Mouse (Mus musculus) erythroblast, embryonic 14.5 days (primary cell): ENCODE results near the gene Fgd5. TPM values are rescaled to one million over a fixed set of nuclear protein-coding genes. Genes with fewer than 3 reads are reported as not detected.
"Not testable (repeated sequence)": the region's sequence is repeated elsewhere in the genome, so short reads cannot be mapped to it uniquely, and the experiment has no call there.

Source experiments
- H3K27me3 ChIP-seq: 2 replicates; pipeline ENCODE4 v1.6.1; 2012; ENCODE audit warnings: inconsistent platforms; ENCODE audit not compliant: control insufficient read depth
- H3K36me3 ChIP-seq: 2 replicates; pipeline ENCODE4 v1.6.1; 2012; ENCODE audit warnings: mild to moderate bottlenecking, inconsistent platforms; ENCODE audit not compliant: control insufficient read depth
- H3K4me1 ChIP-seq: 2 replicates; pipeline ENCODE4 v1.6.1; 2012; ENCODE audit warnings: inconsistent platforms; ENCODE audit not compliant: control insufficient read depth
- H3K4me3 ChIP-seq: replicated peaks from 2 replicates; pipeline ENCODE3; 2012; ENCODE audit warnings: moderate library complexity, mild to moderate bottlenecking, inconsistent platforms
- H3K9me3 ChIP-seq: 2 replicates; pipeline ENCODE4 v1.6.1; 2012; ENCODE audit warnings: low read length, inconsistent platforms, mixed read lengths; ENCODE audit not compliant: control insufficient read depth
- GATA1 ChIP-seq: IDR thresholded peaks from 2 replicates; pipeline ENCODE4 v1.6.1; 2012; ENCODE audit warnings: low read length, inconsistent platforms, mixed read lengths
- TAL1 ChIP-seq: IDR thresholded peaks from 3 replicates; pipeline ENCODE4 v1.6.1; 2012; ENCODE audit warnings: low read length, inconsistent platforms, mixed read lengths
- polyA plus RNA-seq: library from polyadenylated mRNA; stranded (reverse); fragments of >175 nt; gene quantifications from 2 replicates; pipeline ENCODE4 v1.2.3, GENCODE M21; 2012

Fgd5 gene
- polyA plus RNA-seq, 1 experiment: 0.01 TPM

DNA sequence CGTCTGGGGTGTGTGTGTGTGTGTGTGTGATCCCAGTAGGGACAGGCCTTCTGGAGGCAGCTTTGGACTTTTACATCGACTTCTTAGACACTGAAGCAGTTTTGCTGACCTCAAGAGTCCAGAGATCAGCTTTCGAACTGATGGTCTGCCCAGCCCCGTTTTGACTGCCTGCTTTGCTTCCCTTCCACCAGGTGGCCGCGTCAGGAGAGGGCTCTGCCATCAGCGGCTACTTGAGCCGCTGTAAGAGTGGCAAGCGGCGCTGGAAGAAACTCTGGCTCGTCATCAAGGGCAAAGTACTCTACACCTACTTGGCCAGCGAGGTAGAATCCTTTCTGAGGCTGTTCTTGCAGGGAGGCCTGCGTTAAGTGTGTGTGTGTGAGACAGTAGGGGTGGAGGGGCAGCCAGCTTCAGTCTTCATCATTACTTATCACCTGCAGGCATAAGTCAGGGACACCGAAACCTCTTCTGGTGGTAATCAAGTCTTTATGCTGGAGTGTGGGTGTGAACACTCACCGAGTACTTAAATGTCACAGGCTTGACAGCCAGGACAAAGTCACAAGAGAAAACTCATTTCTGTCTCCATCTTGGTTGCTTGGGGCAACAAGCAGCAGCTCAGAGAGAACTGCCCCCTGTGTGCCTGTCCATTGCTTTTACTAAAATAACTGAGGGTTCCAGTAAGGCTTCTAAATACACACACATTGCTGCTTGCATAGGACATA lies 92.6 kb downstream of the Fgd5 start:
- H3K4me3 ChIP-seq: no peak overlapping the region
- no peaks in the 10 kb centered on the region for H3K36me3 ChIP-seq
- no peaks in the 10 kb centered on the region for H3K9me3 ChIP-seq
- TF ChIP-seq TAL1 (no peak), GATA1 (no peak)
- no peaks in the 10 kb centered on the region for H3K27me3 ChIP-seq
- H3K4me1 ChIP-seq: no peaks in the 10 kb centered on the region; the same call in 1 of the 2 replicates

DNA sequence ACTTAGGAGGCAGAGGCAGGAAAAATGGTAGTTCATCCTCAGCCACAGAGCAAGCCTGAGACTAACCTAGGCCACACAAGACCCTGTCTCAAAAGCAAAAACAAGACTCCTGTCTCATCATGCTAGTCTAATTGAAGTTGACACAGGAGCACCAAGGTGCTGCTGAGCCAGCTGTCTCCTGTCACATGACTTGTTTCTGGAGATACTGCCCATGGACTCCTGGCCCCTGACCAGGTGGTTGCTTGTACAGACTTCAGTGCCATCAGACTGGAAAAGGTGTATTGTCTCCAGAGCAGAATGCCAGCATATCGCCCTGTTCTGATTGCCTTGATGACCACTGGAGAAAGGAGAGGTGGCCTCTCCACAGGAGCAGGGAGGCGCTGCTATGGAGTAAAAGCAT lies 102.1 kb downstream of the Fgd5 start:
- Histone ChIP-seq H3K4me1 (no peaks in the 10 kb centered on the region), H3K27me3 (no peaks in the 10 kb centered on the region; the same call in 1 of the 2 replicates), H3K9me3 (no peaks in the 10 kb centered on the region), H3K36me3 (no peaks in the 10 kb centered on the region), H3K4me3 (no peak overlapping the region)
- no peak for TF ChIP-seq TAL1
- TF ChIP-seq GATA1: no peak

DNA sequence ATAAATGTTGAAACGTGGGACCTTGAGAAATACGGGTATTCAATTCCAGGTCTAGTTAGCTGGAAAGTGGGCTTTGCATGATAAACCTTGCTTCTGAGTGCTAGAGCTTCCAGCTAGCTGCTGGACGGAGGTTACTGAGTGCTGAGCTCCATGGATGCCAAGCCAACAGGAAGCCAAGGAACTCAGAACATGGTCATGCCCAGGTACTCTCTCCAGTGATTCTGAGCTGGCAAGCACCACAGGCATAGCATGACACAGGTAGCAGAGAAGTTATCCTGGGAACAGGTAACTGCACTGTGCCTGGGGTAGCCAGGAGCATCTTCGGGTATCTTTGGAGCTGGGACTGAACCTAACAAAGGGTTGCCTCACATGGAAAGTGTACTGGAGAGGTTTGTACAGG lies 104.1 kb downstream of the Fgd5 start:
- Histone ChIP-seq H3K4me1 (no peaks in the 10 kb centered on the region), H3K9me3 (no peaks in the 10 kb centered on the region), H3K27me3 (no peaks in the 10 kb centered on the region; the same call in 1 of the 2 replicates), H3K4me3 (no peak overlapping the region), H3K36me3 (no peaks in the 10 kb centered on the region)
- TF ChIP-seq TAL1 (no peak), GATA1 (no peak)

DNA sequence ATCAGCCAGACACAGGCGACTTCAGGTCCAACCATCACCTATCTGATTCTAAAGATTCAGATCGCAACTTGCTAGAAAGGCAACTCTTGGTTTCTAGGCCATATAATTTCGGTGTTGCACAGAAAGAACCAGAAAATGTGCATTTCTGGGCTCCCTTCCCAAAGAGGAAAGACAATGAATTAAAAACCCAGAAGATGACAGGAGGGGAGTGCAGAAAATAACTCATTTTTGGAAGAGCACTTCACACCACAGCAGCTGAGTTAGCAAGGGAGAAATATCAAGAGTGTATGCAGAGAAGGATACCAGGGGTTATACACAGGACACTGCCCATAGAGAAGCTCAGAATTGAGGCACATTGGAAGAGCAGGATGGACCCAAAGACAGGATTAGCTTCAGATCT lies 106.3 kb downstream of the Fgd5 start:
- no peak for TF ChIP-seq TAL1
- TF ChIP-seq GATA1: no peak
- Histone ChIP-seq H3K4me3 (no peak overlapping the region), H3K4me1 (peaks cover under 1% of the 10 kb centered on the region)

DNA sequence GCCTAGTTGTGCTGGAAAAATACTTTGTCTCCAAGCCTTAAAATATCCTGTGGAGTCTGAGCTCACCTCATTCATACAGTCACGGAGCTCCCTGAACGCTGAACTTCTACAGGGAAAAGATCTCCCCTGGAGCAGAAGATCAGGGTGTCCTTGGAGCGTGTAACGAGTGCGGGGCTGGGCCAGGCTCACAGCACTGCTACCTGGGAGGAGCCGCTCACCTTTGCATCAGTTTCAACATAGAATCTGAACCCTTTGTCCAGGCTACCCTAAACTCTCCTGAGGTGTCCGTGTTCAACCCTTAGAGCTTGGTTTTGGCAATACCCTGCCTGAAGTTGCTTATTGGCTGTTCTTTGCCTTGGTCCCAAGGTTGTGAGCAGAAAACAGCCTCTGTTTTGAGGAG lies 110.5 kb downstream of the Fgd5 start:
- H3K9me3 ChIP-seq, H3K27me3 ChIP-seq, H3K36me3 ChIP-seq, H3K4me3 ChIP-seq: not testable (repeated sequence)
- peaks cover 28% of the 10 kb centered on the region for H3K4me1 ChIP-seq

More for the DNA sequence above, 106.3 kb downstream of the Fgd5 start:
- H3K36me3 ChIP-seq: no peaks in the 10 kb centered on the region
- H3K9me3 ChIP-seq: no peaks in the 10 kb centered on the region
- no peaks in the 10 kb centered on the region; the same call in 1 of the 2 replicates for H3K27me3 ChIP-seq

DNA sequence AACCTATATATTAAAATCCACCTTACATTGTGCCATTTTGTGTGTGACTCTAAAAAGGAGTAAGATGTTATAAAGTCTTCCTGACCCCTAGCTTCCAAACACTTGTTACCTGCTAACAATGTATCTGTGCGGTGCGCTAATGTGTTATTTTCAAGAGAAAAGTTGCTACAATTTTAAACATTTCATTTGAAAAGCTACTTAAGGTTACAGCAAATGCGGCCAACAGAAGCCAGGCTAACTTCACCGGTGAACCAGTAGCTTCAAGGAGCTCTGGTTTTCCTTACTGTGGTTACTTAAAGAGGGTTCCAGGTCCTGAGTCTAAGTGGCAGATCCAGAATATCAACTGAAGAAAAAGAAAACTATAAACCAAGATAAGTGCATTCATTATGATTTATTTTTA lies 111.3 kb downstream of the Fgd5 start:
- no peak for TF ChIP-seq TAL1
- TF ChIP-seq GATA1: no peak
- H3K27me3 ChIP-seq: no peaks in the 10 kb centered on the region
- peaks cover 34% of the 10 kb centered on the region for H3K4me1 ChIP-seq
- H3K4me3 ChIP-seq: peak overlapping the region; percentile 96
- peaks cover 4% of the 10 kb centered on the region for H3K36me3 ChIP-seq
- H3K9me3 ChIP-seq: no peaks in the 10 kb centered on the region

DNA sequence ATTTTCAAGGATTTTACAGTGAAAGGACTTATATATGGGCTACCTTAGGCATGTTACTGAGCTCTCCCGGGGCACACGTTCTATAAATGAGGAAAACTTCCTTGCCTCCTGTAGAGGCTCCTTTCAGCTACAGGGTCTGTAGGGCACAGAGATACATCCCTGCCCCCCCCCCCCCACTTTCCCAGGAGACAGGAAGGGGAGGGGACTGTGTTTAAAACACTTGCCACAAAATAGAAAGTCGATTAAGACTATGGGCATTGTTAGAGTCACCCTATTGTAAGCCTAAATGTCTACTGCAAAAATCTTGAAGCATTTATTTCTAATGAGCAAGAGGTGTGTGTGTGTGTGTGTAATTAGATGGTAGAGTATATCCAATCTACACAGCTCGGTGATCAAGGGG lies 111.8 kb downstream of the Fgd5 start:
- Histone ChIP-seq H3K36me3 (peaks cover 6% of the 10 kb centered on the region), H3K9me3 (no peaks in the 10 kb centered on the region), H3K27me3 (no peaks in the 10 kb centered on the region), H3K4me1 (peaks cover 38% of the 10 kb centered on the region), H3K4me3 (peak overlapping the region; percentile 96)
- TF ChIP-seq TAL1 (no peak), GATA1 (no peak)

DNA sequence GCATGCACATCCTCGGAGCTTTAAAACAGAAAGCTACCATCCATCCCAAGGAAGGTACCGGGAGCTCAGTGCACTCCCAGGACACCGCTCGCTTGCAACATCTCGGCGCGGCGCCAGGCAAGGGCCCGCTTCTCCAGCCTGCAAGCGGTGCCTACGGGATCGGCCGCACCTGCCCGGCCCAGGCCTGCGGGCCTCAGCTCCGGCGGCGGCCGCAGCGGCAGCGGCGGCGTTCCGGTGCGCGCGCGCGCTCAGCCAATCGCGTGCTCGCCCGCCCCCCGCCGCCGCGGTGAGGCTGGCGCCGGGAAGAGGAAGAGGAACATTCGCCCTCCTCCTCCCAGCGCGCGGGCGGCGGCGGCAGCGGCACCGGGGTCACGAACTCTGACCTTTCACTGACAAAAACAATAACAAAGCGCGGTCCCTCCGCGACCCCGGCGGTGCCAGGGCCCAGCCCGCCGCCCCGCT lies 112.5 kb downstream of the Fgd5 start, which contains the start of gene Nr2c2:
Nr2c2 (plus strand) TSS at position 261 of the 462 bp plus-strand sequence.
- H3K4me1 ChIP-seq: peaks cover 42% of the 10 kb centered on the region
- H3K9me3 ChIP-seq: no peaks in the 10 kb centered on the region
- no peaks in the 10 kb centered on the region for H3K27me3 ChIP-seq
- TF ChIP-seq GATA1 (no peak), TAL1 (no peak)
- peak within 1 kb of the TSS; percentile 96 for H3K4me3 ChIP-seq
- peaks cover 9% of the 10 kb centered on the region for H3K36me3 ChIP-seq

DNA sequence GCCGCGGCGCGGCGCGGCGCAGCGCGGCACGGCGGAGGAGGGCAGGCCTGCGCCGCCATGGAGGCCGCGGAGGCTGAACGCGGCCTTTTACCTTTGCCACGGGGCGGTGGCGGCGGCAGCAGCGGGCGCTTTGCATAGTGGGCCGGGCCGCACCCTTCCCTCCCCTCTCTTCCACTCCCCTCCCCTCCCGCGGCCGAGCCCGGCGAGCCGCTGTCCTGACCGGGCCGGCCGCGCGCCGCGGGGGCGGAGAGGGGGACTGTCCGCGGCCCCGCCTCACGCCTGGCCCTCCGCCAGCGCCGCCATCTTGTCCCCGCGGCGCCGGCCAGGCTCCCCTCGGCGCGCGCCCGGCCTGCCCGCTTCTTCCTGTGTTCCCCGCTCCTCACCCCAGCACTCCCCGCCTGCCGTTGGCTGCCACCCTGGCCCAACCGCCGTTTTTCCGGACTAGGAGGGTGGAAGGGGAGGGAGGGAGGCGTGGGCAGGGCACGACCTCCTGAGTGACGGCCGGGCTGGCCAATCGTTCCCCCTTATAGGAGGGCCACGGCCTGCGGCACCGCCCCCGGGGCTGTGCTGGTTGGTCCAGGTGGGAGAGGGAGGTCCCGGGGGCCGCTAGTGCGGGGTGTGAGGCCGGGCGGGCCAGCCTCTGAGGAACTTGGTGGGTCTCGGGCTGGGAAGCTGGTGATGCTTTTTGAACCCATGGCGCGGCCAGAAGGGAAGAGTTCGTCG lies 113.2 kb downstream of the Fgd5 start:
- H3K36me3 ChIP-seq: peaks cover 9% of the 10 kb centered on the region
- peak overlapping the region; percentile 96 for H3K4me3 ChIP-seq
- no peaks in the 10 kb centered on the region for H3K27me3 ChIP-seq
- H3K9me3 ChIP-seq: no peaks in the 10 kb centered on the region
- H3K4me1 ChIP-seq: peaks cover 45% of the 10 kb centered on the region
- TF ChIP-seq TAL1 (no peak), GATA1 (no peak)
